In the genomic region with DNA sequence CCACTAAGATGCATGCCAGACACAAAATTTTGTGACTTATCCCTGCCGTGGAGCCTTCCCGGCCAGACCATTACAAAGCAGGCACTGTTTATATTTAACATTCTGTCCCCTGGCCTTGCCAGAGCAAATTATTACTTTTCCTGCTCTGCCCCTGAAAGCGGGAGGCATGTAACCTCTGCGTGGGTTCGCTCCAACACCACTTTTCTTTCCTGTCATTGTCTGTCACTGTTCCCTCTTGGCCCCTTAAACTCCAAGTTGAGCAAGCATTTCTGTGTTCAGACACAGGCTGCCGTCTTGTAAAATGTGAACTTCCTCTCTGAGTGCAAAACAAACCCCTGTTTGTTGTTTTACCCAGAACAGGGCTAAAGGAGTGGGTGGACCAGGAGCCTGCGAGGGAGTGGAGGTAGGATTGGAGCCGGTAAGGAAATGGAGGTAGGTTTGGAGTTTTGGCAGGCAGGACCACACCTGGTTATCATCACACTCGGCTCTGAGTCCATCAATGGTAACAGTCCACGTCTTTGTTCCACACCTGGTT, we compare ENCODE assay signal across 11 mouse cellular contexts.
DNase-seq lines count a peak whose midpoint lies in the region; ATAC-seq lines count a peak whose summit lies in the region.
"Had no signal": no experiment of that assay in that cellular context is flagged by ENCODE, and none has a peak within 500 bp of the region (broad histone marks: within the 10 kb centered on the region; RNA-seq: fewer than 3 reads in every experiment).

No protein-coding gene starts in this region.

- peak overlapping the region; percentile 32; the same call in 1 of the 2 replicates for H3K27ac ChIP-seq in embryonic facial prominence, embryonic 10.5 days (replicated peaks)
- peak overlapping the region; percentile 69 for H3K27ac ChIP-seq in limb, embryonic 13.5 days
- H3K27ac ChIP-seq: forebrain, embryonic 13.5 days had no signal

- H3K9ac ChIP-seq in limb, embryonic 13.5 days, result no peak overlapping the region
- H3K9ac ChIP-seq: forebrain, embryonic 13.5 days had no signal

- peak; percentile 51; the same call in 1 of the 2 replicates for ATAC-seq in limb, embryonic 13.5 days (ENCODE audit: low FRiP score, low read depth)
- ATAC-seq: forebrain, embryonic 13.5 days; hindbrain, embryonic 16.5 days had no signal

- no peaks in the 10 kb centered on the region for H3K27me3 ChIP-seq in embryonic facial prominence, embryonic 10.5 days (replicated peaks; ENCODE audit: low read depth, poor library complexity, severe bottlenecking)
- H3K27me3 ChIP-seq in limb, embryonic 13.5 days, result no peaks in the 10 kb centered on the region
- H3K27me3 ChIP-seq: forebrain, embryonic 13.5 days had no signal

- H3K9me3 ChIP-seq in embryonic facial prominence, embryonic 10.5 days, result no peaks in the 10 kb centered on the region
- H3K9me3 ChIP-seq in limb, embryonic 13.5 days, result no peaks in the 10 kb centered on the region
- H3K9me3 ChIP-seq: forebrain, embryonic 13.5 days had no signal

- DNase-seq in adrenal gland, postnatal 36 days, result peak; percentile 11 to 22
- DNase-seq in adrenal gland, postnatal 25 days, result no peak
- peak; percentile 24 for DNase-seq in embryonic facial prominence, embryonic 10.5 days (ENCODE audit: low spot score)
- DNase-seq in heart, postnatal 10 days, result peak; percentile 31 to 38
- no peak for DNase-seq in frontal cortex, postnatal 14 days (ENCODE audit: low spot score in 2 of 2)
- no peak for DNase-seq in left cerebral cortex, postnatal 25 days (ENCODE audit: low spot score in 2 of 2)
- no peak for DNase-seq in urinary bladder, postnatal 10 days (ENCODE audit: low spot score)
- DNase-seq: left cerebral cortex, postnatal 4 days had no signal

- 50% methylated on average over 10 of the region's 10 CpGs for WGBS in embryonic facial prominence, embryonic 10.5 days
- WGBS in limb, embryonic 13.5 days, result 15% methylated on average over 10 of the region's 10 CpGs

- peaks cover 41% of the 10 kb centered on the region for H3K4me1 ChIP-seq in embryonic facial prominence, embryonic 10.5 days
- H3K4me1 ChIP-seq in limb, embryonic 13.5 days, result peaks cover 33% of the 10 kb centered on the region

- intact Hi-C loops in heart, postnatal 10 days (cut with DNase I), result no loop called here
- intact Hi-C loops in left cerebral cortex, postnatal 25 days (cut with DNase I), result loop anchor here (2.0 kb wide), 1 partner anchor 22 kb away; no protein-coding TSS in a partner anchor

- no peak overlapping the region for H3K4me3 ChIP-seq in embryonic facial prominence, embryonic 10.5 days
- no peak overlapping the region for H3K4me3 ChIP-seq in limb, embryonic 13.5 days
- H3K4me3 ChIP-seq: forebrain, embryonic 13.5 days had no signal

- peak overlapping the region; percentile 36; the same call in 1 of the 2 replicates for H3K4me2 ChIP-seq in limb, embryonic 13.5 days (replicated peaks)
- H3K4me2 ChIP-seq: forebrain, embryonic 13.5 days had no signal

- H3K36me3 ChIP-seq in embryonic facial prominence, embryonic 10.5 days (replicated peaks), result no peaks in the 10 kb centered on the region
- no peaks in the 10 kb centered on the region for H3K36me3 ChIP-seq in limb, embryonic 13.5 days

Comparison
In these comparisons a context has a peak if more than half of its experiments do, and no peak if none do; other contexts are left out.
1. DNase-seq: peak in adrenal gland, postnatal 36 days (2 of 2), embryonic facial prominence, embryonic 10.5 days (single experiment) and heart, postnatal 10 days (2 of 2); none in adrenal gland, postnatal 25 days (single experiment), frontal cortex, postnatal 14 days (0 of 2), left cerebral cortex, postnatal 25 days (0 of 2) and urinary bladder, postnatal 10 days (single experiment).